Mouse (Mus musculus) heart, embryonic 12.5 days (tissue): ENCODE measurements around the gene Spocd1. TPM values are rescaled to one million over a fixed set of nuclear protein-coding genes. Genes with fewer than 3 reads are reported as not detected.

ENCODE experiments used
- ATAC-seq: fragments of 200-750 bp; cut with Nextera tagmentation; 2 replicates; pipeline ENCODE4 v1.8.0; 2017; ENCODE audit warnings: moderate TSS enrichment, moderate library complexity; ENCODE audit not compliant: insufficient number of reproducible peaks, low FRiP score
- H3K27ac ChIP-seq: fragments of 300-500 bp; sonication (generic); 2 replicates; pipeline ENCODE4 v1.5.1; 2016; ENCODE audit warnings: mild to moderate bottlenecking, moderate library complexity; ENCODE audit not compliant: poor library complexity, severe bottlenecking
- H3K27me3 ChIP-seq: fragments of 300-500 bp; sonication (generic); replicated peaks from 2 replicates; pipeline ENCODE4 v1.6.1; 2016; ENCODE audit warnings: mild to moderate bottlenecking, moderate library complexity
- H3K36me3 ChIP-seq: fragments of 300-500 bp; sonication (generic); 2 replicates; pipeline ENCODE4 v1.6.1; 2016; ENCODE audit warnings: mild to moderate bottlenecking, moderate library complexity
- H3K4me1 ChIP-seq: fragments of 300-500 bp; sonication (generic); replicated peaks from 2 replicates; pipeline ENCODE4 v1.6.1; 2016; ENCODE audit warnings: mild to moderate bottlenecking
- H3K4me2 ChIP-seq: fragments of 300-500 bp; sonication (generic); 2 replicates; pipeline ENCODE4 v1.6.1; 2016; ENCODE audit warnings: mild to moderate bottlenecking, moderate library complexity
- H3K4me3 ChIP-seq: fragments of 300-500 bp; sonication (generic); 2 replicates; pipeline ENCODE4 v1.5.1; 2016; ENCODE audit warnings: mild to moderate bottlenecking
- H3K9ac ChIP-seq: fragments of 300-500 bp; sonication (generic); 2 replicates; pipeline ENCODE4 v1.6.1; 2016; ENCODE audit warnings: mild to moderate bottlenecking, moderate library complexity
- H3K9me3 ChIP-seq: fragments of 300-500 bp; sonication (generic); replicated peaks from 2 replicates; pipeline ENCODE4 v1.6.1; 2016; ENCODE audit warnings: mild to moderate bottlenecking, moderate library complexity
- WGBS: fragments of 180-500 bp; shearing (Covaris S2); methylation state at CpG from one replicate; pipeline ENCODE4 v1.1.7; 2016; 5-methylcytosine and 5-hydroxymethylcytosine counted together
- polyA plus RNA-seq: library from polyadenylated mRNA; unstranded; fragments of >200 nt; fragmentation: Nextera tagmentation; extraction: Ambion mirVana; gene quantifications from 2 replicates; pipeline ENCODE4 v1.2.1, GENCODE M21; 2016

The Spocd1 gene
- polyA plus RNA-seq, 1 experiment from 2014 or later: 0.33 TPM

DNA sequence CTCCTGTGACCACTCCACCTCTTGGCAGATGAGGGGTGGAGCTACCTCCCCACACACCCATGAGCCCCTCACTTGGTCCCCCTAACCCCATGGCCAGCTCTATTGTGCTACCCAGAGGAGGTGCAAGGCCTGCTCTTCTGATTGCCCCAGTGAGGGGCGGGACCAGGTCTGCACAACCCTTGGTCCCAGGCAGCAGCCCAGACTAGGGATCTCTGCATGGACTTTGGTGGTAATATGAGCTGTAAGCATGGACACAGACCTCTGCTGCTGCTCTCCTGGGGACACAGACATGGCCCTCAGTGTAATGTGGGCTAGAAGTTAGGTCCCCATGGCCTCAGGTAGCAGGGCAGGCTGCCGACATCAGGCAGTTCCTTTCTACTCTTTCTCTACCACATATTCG lies 24.0 kb upstream of the Spocd1 start:
- Histone ChIP-seq H3K4me1 (peaks cover 50% of the 10 kb centered on the region), H3K9ac (no peak overlapping the region), H3K9me3 (no peaks in the 10 kb centered on the region; the same call in 1 of the 2 replicates), H3K4me3 (no peak overlapping the region), H3K27me3 (no peaks in the 10 kb centered on the region), H3K36me3 (no peaks in the 10 kb centered on the region), H3K27ac (no peak overlapping the region), H3K4me2 (no peak overlapping the region)
- ATAC-seq: 0 out of 2 replicates have a peak, but pooled peaks have one; percentile 28
- WGBS: 84% methylated on average over 3 of the region's 3 CpGs

DNA sequence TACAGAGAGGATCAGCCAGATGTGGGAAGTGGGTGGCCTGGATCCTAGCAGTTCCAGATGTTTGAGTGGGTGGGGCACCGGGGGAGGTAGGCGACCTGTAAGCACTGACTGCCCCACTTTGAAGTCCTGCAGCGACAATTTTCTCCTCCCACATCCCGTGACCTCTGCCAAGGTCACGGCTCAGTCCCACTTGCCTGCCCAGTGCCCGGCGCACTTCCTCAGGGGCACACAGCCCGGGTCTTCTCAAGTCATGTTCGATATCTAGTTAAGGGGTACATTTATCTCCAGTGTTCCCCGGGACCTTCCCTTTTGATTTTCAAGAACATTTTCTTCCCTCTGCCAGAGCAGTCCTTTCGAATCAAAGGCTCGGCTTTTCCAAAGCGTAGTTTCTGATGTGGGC lies 23.0 kb upstream of the Spocd1 start:
- no peaks in the 10 kb centered on the region for H3K27me3 ChIP-seq
- H3K4me1 ChIP-seq: peaks cover 50% of the 10 kb centered on the region
- peak overlapping the region; percentile 52; the same call in 1 of the 2 replicates for H3K27ac ChIP-seq
- H3K9ac ChIP-seq: no peak overlapping the region
- ATAC-seq: no peak
- H3K4me2 ChIP-seq: no peak overlapping the region
- no peaks in the 10 kb centered on the region; the same call in 1 of the 2 replicates for H3K9me3 ChIP-seq
- 55% methylated on average over 13 of the region's 13 CpGs for WGBS
- no peak overlapping the region for H3K4me3 ChIP-seq
- H3K36me3 ChIP-seq: no peaks in the 10 kb centered on the region

GRCm38 (mm10) chr4:129908836-129909235 lies 20.2 kb upstream of the Spocd1 start:
- 61% methylated on average over 3 of the region's 3 CpGs for WGBS
- H3K4me3 ChIP-seq: no peak overlapping the region
- no peak overlapping the region for H3K27ac ChIP-seq

DNA sequence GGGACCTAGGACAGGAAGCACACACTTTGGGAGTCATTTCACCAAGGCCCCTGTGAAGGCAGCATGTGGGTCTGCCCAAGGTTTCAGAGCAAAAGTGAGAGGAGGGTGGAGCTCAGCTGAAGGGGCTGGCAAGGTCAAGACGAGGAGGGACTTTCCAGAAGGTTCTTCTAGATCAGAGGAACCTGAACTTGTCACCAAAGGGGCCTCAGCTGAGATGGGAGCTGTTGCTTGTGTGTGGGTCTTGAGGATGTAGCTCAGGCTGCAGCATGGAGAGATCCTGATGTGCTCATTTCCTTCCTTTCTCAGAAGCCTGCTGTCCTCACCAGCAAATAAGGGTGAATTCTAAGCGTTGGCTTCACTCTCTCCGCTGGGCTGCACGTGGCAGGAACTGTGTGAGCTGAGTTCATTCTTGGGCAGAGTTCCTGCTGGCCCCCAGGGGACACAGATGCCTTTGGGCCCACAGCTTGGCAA lies 19.8 kb upstream of the Spocd1 start:
- Histone ChIP-seq H3K27me3 (no peaks in the 10 kb centered on the region), H3K4me2 (no peak overlapping the region), H3K4me1 (peaks cover 39% of the 10 kb centered on the region), H3K9ac (no peak overlapping the region), H3K4me3 (no peak overlapping the region), H3K27ac (no peak overlapping the region), H3K36me3 (no peaks in the 10 kb centered on the region), H3K9me3 (no peaks in the 10 kb centered on the region; the same call in 1 of the 2 replicates)
- WGBS: 44% methylated on average over 4 of the region's 4 CpGs
- no peak for ATAC-seq

More at GRCm38 (mm10) chr4:129908836-129909235, 20.2 kb upstream of the Spocd1 start:
- no peak for ATAC-seq
- Histone ChIP-seq H3K4me1 (peaks cover 39% of the 10 kb centered on the region), H3K36me3 (no peaks in the 10 kb centered on the region), H3K9me3 (no peaks in the 10 kb centered on the region; the same call in 1 of the 2 replicates), H3K4me2 (no peak overlapping the region), H3K9ac (no peak overlapping the region), H3K27me3 (no peaks in the 10 kb centered on the region)

DNA sequence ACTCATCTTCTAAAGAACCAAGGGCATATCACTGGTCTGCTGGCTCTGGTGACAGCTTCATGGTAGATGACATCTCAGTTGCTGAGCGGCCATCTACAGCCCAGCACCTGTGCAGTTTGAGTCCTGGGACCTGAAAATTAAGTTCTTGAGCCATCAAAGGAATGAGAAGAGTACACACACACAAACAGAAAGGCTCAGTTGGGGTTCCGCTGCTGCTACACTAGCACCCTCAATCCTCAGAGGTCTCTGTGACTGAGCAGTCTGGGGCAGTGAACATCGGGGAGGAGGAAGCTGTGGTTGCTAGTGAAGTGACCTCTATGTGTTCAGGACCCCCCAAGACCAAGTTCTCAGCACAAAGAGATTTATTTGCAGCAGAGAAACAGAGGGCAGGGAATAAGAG lies 16.1 kb upstream of the Spocd1 start:
- H3K27me3 ChIP-seq: no peaks in the 10 kb centered on the region
- no peaks in the 10 kb centered on the region for H3K36me3 ChIP-seq
- no peak overlapping the region for H3K4me2 ChIP-seq
- H3K9me3 ChIP-seq: no peaks in the 10 kb centered on the region
- H3K9ac ChIP-seq: 0 out of 2 replicates have a peak overlapping the region, but pooled peaks have one; percentile 49
- 79% methylated on average over 3 of the region's 3 CpGs for WGBS
- ATAC-seq: no peak
- H3K4me3 ChIP-seq: no peak overlapping the region
- H3K27ac ChIP-seq: no peak overlapping the region
- H3K4me1 ChIP-seq: peaks cover 38% of the 10 kb centered on the region

DNA sequence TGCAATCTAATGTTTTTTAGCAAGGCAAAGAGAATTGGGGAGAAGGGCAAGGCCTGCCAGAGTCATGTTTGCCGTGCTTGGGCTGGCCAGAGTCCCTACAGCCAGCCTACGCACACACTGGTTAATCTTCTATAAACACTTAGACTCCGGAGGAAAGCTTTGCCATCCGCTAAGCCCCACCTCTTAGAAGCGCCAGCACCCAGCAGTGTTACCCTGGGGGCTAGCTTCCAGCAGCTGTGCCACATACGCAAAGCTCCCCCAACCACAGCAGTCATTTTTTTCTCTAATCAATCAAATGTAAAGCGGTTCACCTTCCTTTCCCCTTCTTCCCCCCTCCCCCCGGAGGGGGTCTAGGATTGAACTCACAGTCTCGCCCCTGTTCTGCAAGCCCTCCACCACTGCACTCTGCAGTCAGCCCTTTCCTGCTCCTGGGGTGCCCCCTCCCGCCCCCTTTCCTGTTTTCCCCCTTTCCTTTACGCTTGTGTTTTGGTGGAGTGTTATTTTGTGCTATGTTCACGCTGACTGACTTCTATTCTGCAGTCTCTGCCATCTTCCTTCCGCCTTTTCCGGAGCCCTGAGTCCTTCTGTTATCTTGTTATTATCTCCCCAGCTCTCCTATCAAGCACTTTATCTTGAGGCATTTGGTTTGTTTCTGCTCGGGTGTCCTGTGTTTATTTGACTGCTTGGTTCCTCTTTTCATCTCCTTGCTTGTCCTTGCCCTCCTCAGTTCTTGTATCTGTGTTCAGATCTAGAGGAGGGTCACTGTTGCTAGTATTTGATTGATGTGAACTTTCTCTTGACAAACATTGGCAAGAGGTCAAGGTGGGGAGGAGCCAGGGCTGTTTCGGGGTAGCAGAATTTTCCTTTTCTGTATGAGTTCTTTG lies 15.0 kb upstream of the Spocd1 start:
- ATAC-seq: no peak
- Histone ChIP-seq H3K9ac (peak overlapping the region; percentile 49), H3K27me3 (no peaks in the 10 kb centered on the region), H3K4me3 (no peak overlapping the region), H3K4me2 (peak overlapping the region; percentile 58), H3K36me3 (no peaks in the 10 kb centered on the region), H3K27ac (no peak overlapping the region), H3K9me3 (no peaks in the 10 kb centered on the region), H3K4me1 (peaks cover 40% of the 10 kb centered on the region)
- 9% methylated on average over 16 of the region's 16 CpGs for WGBS

GRCm38 (mm10) chr4:129914686-129915085 lies 14.4 kb upstream of the Spocd1 start:
- Histone ChIP-seq H3K27ac (no peak overlapping the region), H3K4me3 (no peak overlapping the region), H3K36me3 (no peaks in the 10 kb centered on the region), H3K4me1 (peaks cover 34% of the 10 kb centered on the region), H3K9ac (no peak overlapping the region), H3K9me3 (no peaks in the 10 kb centered on the region), H3K4me2 (no peak overlapping the region), H3K27me3 (no peaks in the 10 kb centered on the region)
- 85% methylated on average over 4 of the region's 4 CpGs for WGBS
- no peak for ATAC-seq

DNA sequence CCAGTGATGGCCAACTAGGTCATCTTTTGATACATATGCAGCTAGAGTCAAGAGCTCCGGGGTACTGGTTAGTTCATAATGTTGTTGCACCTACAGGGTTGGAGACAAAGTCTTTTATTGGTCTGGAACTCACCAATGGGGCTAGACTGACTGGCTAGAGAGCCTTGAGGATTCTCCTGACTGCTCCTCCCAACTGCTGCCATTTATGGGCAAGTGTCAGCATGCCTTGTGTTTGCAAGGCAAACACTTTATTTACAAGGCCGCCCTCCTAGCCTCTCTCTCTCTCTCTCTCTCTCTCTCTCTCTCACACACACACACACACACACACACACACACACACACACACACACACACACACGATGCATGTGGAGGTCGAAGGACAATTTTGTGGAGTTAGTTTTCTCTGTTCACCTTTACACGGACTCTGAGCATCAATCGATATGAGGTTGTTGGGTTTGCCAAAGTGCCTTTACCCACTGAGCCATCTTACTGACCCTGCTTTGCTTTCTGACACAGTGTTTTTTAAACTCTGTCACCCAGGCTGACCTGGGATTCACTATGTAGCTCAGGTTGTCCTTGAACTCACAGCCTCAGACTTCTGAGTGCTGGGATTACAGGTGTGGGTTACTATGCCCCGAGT lies 13.6 kb upstream of the Spocd1 start:
- H3K9ac ChIP-seq: no peak overlapping the region
- no peak overlapping the region for H3K4me2 ChIP-seq
- no peaks in the 10 kb centered on the region for H3K36me3 ChIP-seq
- 85% methylated on average over 7 of the region's 7 CpGs for WGBS
- H3K4me1 ChIP-seq: peaks cover 37% of the 10 kb centered on the region
- H3K9me3 ChIP-seq: no peaks in the 10 kb centered on the region
- no peak for ATAC-seq
- H3K4me3 ChIP-seq: no peak overlapping the region
- H3K27ac ChIP-seq: peak overlapping the region; percentile 10; the same call in 1 of the 2 replicates
- no peaks in the 10 kb centered on the region for H3K27me3 ChIP-seq

GRCm38 (mm10) chr4:129916159-129916558 lies 12.9 kb upstream of the Spocd1 start:
- WGBS: 35% methylated on average over 2 of the region's 2 CpGs

GRCm38 (mm10) chr4:129917016-129917603 lies 11.9 kb upstream of the Spocd1 start:
- ATAC-seq: no peak
- H3K36me3 ChIP-seq: no peaks in the 10 kb centered on the region
- 30% methylated on average over 8 of the region's 8 CpGs for WGBS
- peaks cover 53% of the 10 kb centered on the region for H3K4me1 ChIP-seq
- no peaks in the 10 kb centered on the region for H3K9me3 ChIP-seq
- peak overlapping the region; percentile 22 for H3K27ac ChIP-seq
- no peak overlapping the region for H3K9ac ChIP-seq
- H3K27me3 ChIP-seq: no peaks in the 10 kb centered on the region
- H3K4me2 ChIP-seq: peak overlapping the region; percentile 34; the same call in 1 of the 2 replicates
- H3K4me3 ChIP-seq: no peak overlapping the region

More at GRCm38 (mm10) chr4:129916159-129916558, 12.9 kb upstream of the Spocd1 start:
- Histone ChIP-seq H3K9ac (no peak overlapping the region), H3K4me3 (no peak overlapping the region), H3K4me2 (no peak overlapping the region), H3K27ac (peak overlapping the region; percentile 10), H3K36me3 (no peaks in the 10 kb centered on the region), H3K27me3 (no peaks in the 10 kb centered on the region), H3K4me1 (peaks cover 43% of the 10 kb centered on the region), H3K9me3 (no peaks in the 10 kb centered on the region)
- ATAC-seq: no peak

GRCm38 (mm10) chr4:129918464-129918863 lies 10.6 kb upstream of the Spocd1 start:
- Histone ChIP-seq H3K4me3 (no peak overlapping the region), H3K27ac (no peak overlapping the region), H3K27me3 (no peaks in the 10 kb centered on the region), H3K4me2 (no peak overlapping the region), H3K9me3 (no peaks in the 10 kb centered on the region), H3K9ac (no peak overlapping the region), H3K36me3 (no peaks in the 10 kb centered on the region), H3K4me1 (peaks cover 52% of the 10 kb centered on the region)
- no peak for ATAC-seq
- WGBS: 76% methylated on average over 5 of the region's 5 CpGs
